Mouse (Mus musculus): ENCODE measurements around the gene Nes.

Gene Nes

GRCm38 (mm10) chr3:87970939-87971488 lies at the start of gene Nes:
Gene Nes, plus strand, starts transcription at chr3:87971078.
- peak; percentile 34 for DNase-seq (ENCODE audit: low read depth, low spot score)

- no peak for DNase-seq (ENCODE audit: low read depth, low spot score)
Measured at GRCm38 (mm10) chr3:87924996-87925395, 45.9 kb upstream of the Nes start.

- no peak for DNase-seq (ENCODE audit: low read depth, low spot score)
Measured at GRCm38 (mm10) chr3:87927452-87927851, 43.4 kb upstream of the Nes start.

GRCm38 (mm10) chr3:87929341-87930077 lies 41.4 kb upstream of the Nes start:
- no peak for DNase-seq (ENCODE audit: low read depth, low spot score)

GRCm38 (mm10) chr3:87930078-87930795 lies 40.6 kb upstream of the Nes start, which contains the start of the genes Isg20l2 and Rrnad1:
Gene Isg20l2, plus strand, starts transcription at chr3:87930314.
Gene Rrnad1, minus strand, starts transcription at chr3:87930717.
- DNase-seq (ENCODE audit: low read depth, low spot score): peak; percentile 98

GRCm38 (mm10) chr3:87934026-87934425 lies 36.9 kb upstream of the Nes start:
- DNase-seq (ENCODE audit: low read depth, low spot score): no peak

- DNase-seq (ENCODE audit: low read depth, low spot score): no peak
Measured at GRCm38 (mm10) chr3:87934501-87934900, 36.4 kb upstream of the Nes start.

GRCm38 (mm10) chr3:87935201-87935600 lies 35.7 kb upstream of the Nes start:
- DNase-seq (ENCODE audit: low read depth, low spot score): no peak

- peak; percentile 80 for DNase-seq (ENCODE audit: low read depth, low spot score)
Measured at GRCm38 (mm10) chr3:87935776-87936175, 35.1 kb upstream of the Nes start.

- DNase-seq (ENCODE audit: low read depth, low spot score): no peak
Measured at GRCm38 (mm10) chr3:87940611-87941010, 30.3 kb upstream of the Nes start.

GRCm38 (mm10) chr3:87942471-87942870 lies 28.4 kb upstream of the Nes start:
- DNase-seq (ENCODE audit: low read depth, low spot score): no peak

GRCm38 (mm10) chr3:87943586-87943985 lies 27.3 kb upstream of the Nes start:
- DNase-seq (ENCODE audit: low read depth, low spot score): no peak

- DNase-seq (ENCODE audit: low read depth, low spot score): no peak
Measured at GRCm38 (mm10) chr3:87944838-87945600, 25.9 kb upstream of the Nes start.

- DNase-seq (ENCODE audit: low read depth, low spot score): no peak
Measured at GRCm38 (mm10) chr3:87945781-87946540, 24.9 kb upstream of the Nes start.

GRCm38 (mm10) chr3:87946541-87946860 lies 24.4 kb upstream of the Nes start:
- DNase-seq (ENCODE audit: low read depth, low spot score): no peak

GRCm38 (mm10) chr3:87947056-87947810 lies 23.6 kb upstream of the Nes start:
- peak; percentile 44 for DNase-seq (ENCODE audit: low read depth, low spot score)

GRCm38 (mm10) chr3:87947811-87948199 lies 23.1 kb upstream of the Nes start:
- DNase-seq (ENCODE audit: low read depth, low spot score): no peak

- peak; percentile 45 for DNase-seq (ENCODE audit: low read depth, low spot score)
Measured at GRCm38 (mm10) chr3:87948378-87949265, 22.3 kb upstream of the Nes start, which contains the start of gene Crabp2. Gene Crabp2, plus strand, starts transcription at chr3:87948666.

GRCm38 (mm10) chr3:87949266-87949954 lies 21.5 kb upstream of the Nes start:
- DNase-seq (ENCODE audit: low read depth, low spot score): no peak
